Comparison of ENCODE assay signal across 8 mouse cellular contexts in the genomic region with DNA sequence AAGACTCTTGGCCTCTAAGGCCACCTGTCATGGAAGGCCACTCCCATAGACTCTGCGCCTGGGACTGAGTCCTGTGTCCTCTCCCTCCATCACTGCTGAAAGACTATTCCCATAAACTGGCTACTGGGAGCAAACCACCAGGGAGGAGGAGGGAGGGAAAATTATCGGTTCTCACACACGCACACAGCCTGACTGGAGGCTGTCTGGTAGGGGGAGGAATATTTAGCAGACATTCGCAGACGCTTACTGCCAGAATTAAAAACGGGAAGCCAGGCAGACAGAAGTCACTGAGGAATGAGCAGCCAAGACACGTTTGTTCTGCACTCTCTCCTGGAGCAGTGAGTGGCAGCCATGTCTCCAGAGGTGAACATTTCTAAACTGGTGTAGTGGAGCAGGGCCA. TPM values are rescaled to one million over a fixed set of nuclear protein-coding genes. Genes with fewer than 3 reads are reported as not detected.
A peak's percentile ranks its signal among the peaks of the same experiment; 100 is the strongest.
DNase-seq lines count a peak whose midpoint lies in the region; TF ChIP-seq lines count a peak whose summit lies in the region.
"Had no signal": no experiment of that assay in that cellular context is flagged by ENCODE, and none has a peak within 500 bp of the region (broad histone marks: within the 10 kb centered on the region; RNA-seq: fewer than 3 reads in every experiment).

No protein-coding gene starts in this region.

- TF ChIP-seq EP300 in heart, adult 2 months (IDR thresholded peaks at IDR 0.05; ENCODE audit: insufficient read depth, low read depth, low read length), result no peak

- intact Hi-C loops in heart, adult 2 months (cut with DNase I), result loop anchor here (5.0 kb wide), 1 partner anchor 34 kb away; the partner anchor contains the start of gene Sipa1l2

- H3K36me3 ChIP-seq in heart, adult 2 months (ENCODE audit: control insufficient read depth, insufficient read depth, low read length), result peaks cover 7% of the 10 kb centered on the region

- H3K27ac ChIP-seq in heart, adult 2 months, result peak overlapping the region; percentile 60

- peaks cover 10% of the 10 kb centered on the region for H3K79me2 ChIP-seq in heart, adult 2 months (replicated peaks; ENCODE audit: control insufficient read depth, insufficient read depth, low read length)

- TF ChIP-seq POLR2A in brain, embryonic 14.5 days (IDR thresholded peaks at IDR 0.05; ENCODE audit: borderline replicate concordance, extremely low read depth, insufficient read depth, insufficient read length, poor library complexity, severe bottlenecking), result no peak
- no peak for TF ChIP-seq POLR2A in heart, adult 2 months (IDR thresholded peaks at IDR 0.05; ENCODE audit: insufficient read depth, low read depth, low read length)

- TF ChIP-seq CTCF in brain, embryonic 14.5 days (IDR thresholded peaks at IDR 0.05; ENCODE audit: borderline replicate concordance, extremely low read depth, insufficient read depth, insufficient read length), result no peak
- peak; percentile 46; the same call in 1 of the 2 replicates for TF ChIP-seq CTCF in heart, adult 2 months (IDR thresholded peaks at IDR 0.05)

- no peak overlapping the region for H3K4me3 ChIP-seq in heart, adult 2 months
- H3K4me3 ChIP-seq: lung, embryonic 15.5 days had no signal

- H3K9ac ChIP-seq in heart, adult 2 months (ENCODE audit: low read depth, low read length), result no peak overlapping the region
- H3K9ac ChIP-seq: lung, embryonic 15.5 days had no signal

- DNase-seq in layer of hippocampus, adult 11-12 months (ENCODE audit: low spot score), result peak; percentile 53
- DNase-seq in layer of hippocampus, adult 9-10 months (ENCODE audit: low spot score), result no peak
- peak; percentile 74 for DNase-seq in brain, embryonic 14.5 days (ENCODE audit: low read depth)
- peak in 1 of 2 experiments; percentile 63 for DNase-seq in heart, adult 2 months
- DNase-seq in layer of hippocampus, adult 18-20 months (ENCODE audit: low spot score in 2 of 2), result peak; percentile 31 to 71
- no peak for DNase-seq in cerebellum, adult 9-11 months
- no peak for DNase-seq in urinary bladder, postnatal 14 days (ENCODE audit: low spot score)

- WGBS in heart, adult 2 months, result 22% methylated on average over 7 of the region's 7 CpGs

- no peaks in the 10 kb centered on the region for H3K27me3 ChIP-seq in heart, adult 2 months (ENCODE audit: control insufficient read depth, insufficient read depth, low read length)
- H3K27me3 ChIP-seq: lung, embryonic 15.5 days had no signal

- peaks cover 38% of the 10 kb centered on the region for H3K4me1 ChIP-seq in heart, adult 2 months (ENCODE audit: control insufficient read depth, insufficient read depth, low read length)

RNA-seq across cellular contexts. Expression of gene Sipa1l2, which starts 35.9 kb away (rescaled TPM):
- 45.4 and 52.0 TPM in 2 replicates for polyA plus RNA-seq in brain, embryonic 14.5 days (2012; rRNA removed)
- total RNA-seq in heart, adult 2 months (2021), result 10 to 100 TPM; 42.9 to 45.4 TPM
- polyA plus RNA-seq in heart, adult 2 months (2012; rRNA removed), result 27.0 and 40.5 TPM in 2 replicates
- 10 to 100 TPM; 62.3 to 68.6 TPM for total RNA-seq in layer of hippocampus, adult 18-20 months (2021)

Comparison
In these comparisons a context has a peak if more than half of its experiments do, and no peak if none do; other contexts are left out.
1. DNase-seq: peak in layer of hippocampus, adult 11-12 months (single experiment), brain, embryonic 14.5 days (single experiment) and layer of hippocampus, adult 18-20 months (2 of 2); none in layer of hippocampus, adult 9-10 months (single experiment), cerebellum, adult 9-11 months (single experiment) and urinary bladder, postnatal 14 days (single experiment).